Mouse (Mus musculus) kidney, adult 9 months (tissue): ENCODE results near the gene Ogn.
A peak's percentile ranks its signal among the peaks of the same experiment; 100 is the strongest.

Experiments
- DNase-seq: peaks from one replicate; pipeline ENCODE4 v3.0.0; 2022

Gene Ogn

DNA sequence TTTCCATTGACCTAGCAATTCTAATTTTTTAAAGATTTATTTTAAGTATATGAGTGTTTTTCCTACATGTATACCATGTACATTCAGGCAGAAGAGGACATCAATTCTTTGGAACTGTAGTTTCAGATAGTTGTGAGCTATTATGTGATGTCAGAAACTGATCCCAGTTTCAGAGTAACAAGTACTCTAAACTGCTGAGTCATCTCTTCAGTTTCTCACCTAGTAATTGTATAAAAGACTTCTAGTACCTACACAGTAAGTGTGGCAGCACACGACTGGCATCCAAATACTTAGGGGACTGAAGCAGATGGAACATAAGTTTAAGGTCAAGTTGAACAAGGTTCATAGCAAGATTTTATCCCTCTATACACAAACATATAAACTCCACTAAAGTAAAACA, 38.2 kb downstream of the Ogn start:
- DNase-seq = no peak

DNA sequence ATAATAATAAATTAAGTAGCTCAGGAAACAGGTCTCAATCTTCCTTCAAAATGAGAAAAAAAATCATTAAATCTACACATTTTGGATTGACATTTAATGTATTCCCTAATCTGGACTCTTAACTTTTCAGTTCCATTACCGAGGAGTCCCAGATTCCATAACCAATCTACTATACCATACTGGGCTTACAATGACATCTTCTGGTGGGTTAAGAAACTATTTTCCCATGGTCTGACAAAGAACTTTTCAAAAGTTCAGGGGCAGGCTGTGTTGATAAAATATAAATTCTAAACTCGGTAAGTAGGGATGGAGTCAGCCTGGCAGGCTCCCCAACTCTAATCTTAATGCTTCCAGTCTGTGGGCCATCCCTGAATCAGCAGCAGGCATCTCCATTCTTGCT, 43.3 kb downstream of the Ogn start:
- no peak for DNase-seq

DNA sequence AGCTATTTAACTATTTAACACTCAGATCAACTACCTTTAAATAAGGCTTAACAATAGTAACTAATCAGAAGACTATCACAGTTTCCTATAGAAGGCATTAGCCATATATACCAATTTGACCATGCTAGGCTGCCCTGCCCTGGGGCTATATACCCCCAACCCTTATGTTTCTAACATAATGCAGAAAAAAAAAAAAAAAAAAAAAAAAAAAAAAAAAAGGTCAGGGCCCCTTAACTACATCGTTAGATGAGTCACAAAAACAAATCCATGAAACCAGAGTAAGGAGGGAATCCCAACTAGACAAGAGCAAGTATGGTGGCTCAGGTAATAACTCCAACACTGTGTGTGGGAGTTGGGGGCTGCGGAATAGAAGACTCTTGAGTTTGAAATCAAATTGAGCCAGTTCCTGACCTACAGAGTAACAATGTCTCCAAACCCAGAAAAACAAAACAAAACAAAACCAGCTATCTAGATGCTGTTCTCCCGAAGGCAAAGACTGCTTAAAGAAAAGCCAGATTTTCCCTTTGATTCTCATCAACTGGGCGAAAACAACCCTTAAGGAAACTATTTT, 44.0 kb downstream of the Ogn start:
- DNase-seq = no peak

DNA sequence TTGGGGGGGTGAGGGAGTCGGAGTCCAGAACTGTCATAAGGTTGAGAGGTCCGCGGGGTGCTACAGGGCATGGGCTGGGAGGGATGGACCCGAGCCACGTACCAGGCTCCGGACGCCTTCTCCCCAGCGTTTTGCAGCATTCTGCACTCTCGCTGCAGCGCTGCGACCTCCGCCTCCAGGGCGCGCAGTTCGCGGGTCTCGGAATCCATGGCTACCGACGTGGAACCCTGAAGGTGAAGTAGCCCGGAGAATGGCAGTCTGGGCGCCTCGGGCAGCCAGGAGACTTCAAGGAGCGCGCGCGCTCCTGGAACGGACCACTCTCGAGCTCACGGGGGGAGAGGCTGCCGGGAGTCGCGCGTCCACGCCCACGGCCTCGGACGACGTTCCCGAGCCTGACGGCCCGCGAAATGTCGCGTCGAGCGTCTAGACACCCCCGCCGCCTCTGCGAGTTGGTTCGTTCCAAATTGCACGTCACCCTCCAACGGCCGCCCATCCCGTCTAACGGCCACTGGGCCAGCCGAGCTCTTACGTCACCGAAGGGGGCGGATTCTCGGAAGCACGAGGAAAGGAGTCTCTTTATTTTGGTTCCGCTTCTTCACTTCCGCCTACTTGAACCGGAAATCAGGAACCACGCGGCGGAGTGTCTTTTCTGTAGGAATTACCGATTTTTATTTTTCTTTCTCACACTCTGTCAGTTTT, 44.8 kb downstream of the Ogn start, which contains the start of the genes Cenpp and Nol8:
Gene Cenpp (minus strand): TSS at position 305 of the 699 bp plus-strand sequence.
Gene Nol8 (plus strand): TSS at position 598 of the 699 bp plus-strand sequence.
- DNase-seq = peak; percentile 99

DNA sequence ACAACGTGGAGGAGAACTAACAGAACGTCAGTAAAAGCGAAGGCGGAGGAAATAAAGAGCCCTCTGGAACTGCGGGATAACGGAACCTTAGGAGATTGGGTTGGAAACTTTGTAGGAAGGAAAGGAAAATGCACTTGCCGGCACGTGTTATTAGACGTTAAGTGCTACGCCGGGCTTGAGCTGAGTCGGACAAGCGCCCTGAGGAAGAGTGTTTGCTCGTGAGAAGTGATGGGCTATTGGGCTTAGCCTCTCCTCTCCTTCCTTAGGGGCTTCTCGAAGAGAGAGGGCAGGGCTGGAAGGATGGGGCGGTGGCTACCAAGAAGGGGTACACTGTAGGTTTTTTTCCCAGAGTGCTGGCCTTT, 45.3 kb downstream of the Ogn start:
- DNase-seq = no peak
